In genomic region chr4:46348897-46349296, GRCm38 (mm10) we compare ENCODE assay signal across 31 mouse cellular contexts. TPM values are rescaled to one million over a fixed set of nuclear protein-coding genes. Genes with fewer than 3 reads are reported as not detected.
DNase-seq lines count a peak whose midpoint lies in the region; ATAC-seq and TF ChIP-seq lines count a peak whose summit lies in the region.
"Had no signal": no experiment of that assay in that cellular context is flagged by ENCODE, and none has a peak within 500 bp of the region (broad histone marks: within the 10 kb centered on the region; RNA-seq: fewer than 3 reads in every experiment).

No protein-coding gene starts in this region.

- H3K36me3 ChIP-seq in forebrain, embryonic 10.5 days (replicated peaks) = no peaks in the 10 kb centered on the region
- H3K36me3 ChIP-seq in forebrain, embryonic 15.5 days = no peaks in the 10 kb centered on the region
- H3K36me3 ChIP-seq in hindbrain, embryonic 10.5 days = no peaks in the 10 kb centered on the region
- H3K36me3 ChIP-seq in hindbrain, embryonic 14.5 days (replicated peaks; ENCODE audit: control insufficient read depth, insufficient read depth) = no peaks in the 10 kb centered on the region
- no peaks in the 10 kb centered on the region for H3K36me3 ChIP-seq in neural tube, embryonic 15.5 days
- H3K36me3 ChIP-seq in kidney, adult 2 months (ENCODE audit: control insufficient read depth, insufficient read depth, low read length) = no peaks in the 10 kb centered on the region
- H3K36me3 ChIP-seq: embryonic facial prominence, embryonic 10.5 days; embryonic facial prominence, embryonic 13.5 days; heart, embryonic 12.5 days; heart, embryonic 15.5 days; hindbrain, embryonic 12.5 days had no signal

- peak; percentile 31 for DNase-seq in forebrain, embryonic 10.5 days (ENCODE audit: extremely low spot score, low spot score)
- DNase-seq in hindbrain, embryonic 10.5 days (ENCODE audit: low spot score) = peak; percentile 22
- DNase-seq in hindbrain, embryonic 14.5 days (ENCODE audit: low spot score) = no peak
- peak; percentile 36 for DNase-seq in neural tube, embryonic 10.5 days (ENCODE audit: extremely low spot score, low spot score)
- no peak for DNase-seq in kidney, adult 2 months
- DNase-seq: adrenal gland, adult 2 months; adrenal gland, postnatal 14 days; cerebellum, adult 11 months; cerebellum, adult 2 months; cerebellum, adult 9-11 months; cerebellum, postnatal 25 days; gastrocnemius, postnatal 10 days; gastrocnemius, postnatal 36 days; heart, adult 2 months; heart, postnatal 10 days; heart, postnatal 36 days; kidney, adult 18-20 months had no signal

- TF ChIP-seq CTCF in kidney, adult 2 months (conservative IDR thresholded peaks at IDR 0.05; ENCODE audit: insufficient read depth, insufficient read length, low read depth, low read length) = no peak

- H3K4me2 ChIP-seq in forebrain, embryonic 15.5 days (replicated peaks) = no peak overlapping the region
- H3K4me2 ChIP-seq in hindbrain, embryonic 14.5 days (replicated peaks) = no peak overlapping the region
- H3K4me2 ChIP-seq in neural tube, embryonic 15.5 days = no peak overlapping the region
- H3K4me2 ChIP-seq: embryonic facial prominence, embryonic 13.5 days; heart, embryonic 12.5 days; heart, embryonic 15.5 days; hindbrain, embryonic 12.5 days had no signal

- H3K9ac ChIP-seq in forebrain, embryonic 15.5 days (replicated peaks) = no peak overlapping the region
- no peak overlapping the region for H3K9ac ChIP-seq in hindbrain, embryonic 14.5 days
- no peak overlapping the region for H3K9ac ChIP-seq in neural tube, embryonic 15.5 days (replicated peaks)
- H3K9ac ChIP-seq: embryonic facial prominence, embryonic 13.5 days; heart, embryonic 12.5 days; heart, embryonic 15.5 days; hindbrain, embryonic 12.5 days had no signal

- H3K27ac ChIP-seq in forebrain, embryonic 10.5 days = no peak overlapping the region
- H3K27ac ChIP-seq in forebrain, embryonic 15.5 days (replicated peaks) = no peak overlapping the region
- H3K27ac ChIP-seq in hindbrain, embryonic 10.5 days = no peak overlapping the region
- H3K27ac ChIP-seq in hindbrain, embryonic 14.5 days = no peak overlapping the region
- no peak overlapping the region for H3K27ac ChIP-seq in neural tube, embryonic 15.5 days (replicated peaks)
- no peak overlapping the region for H3K27ac ChIP-seq in kidney, adult 2 months (ENCODE audit: insufficient read depth, low read depth, low read length)
- H3K27ac ChIP-seq: embryonic facial prominence, embryonic 10.5 days; embryonic facial prominence, embryonic 13.5 days; heart, adult 2 months; heart, embryonic 15.5 days; hindbrain, embryonic 12.5 days; hindbrain, postnatal 0 days had no signal

- peaks cover 100% of the 10 kb centered on the region for H3K27me3 ChIP-seq in forebrain, embryonic 10.5 days (ENCODE audit: poor library complexity, severe bottlenecking)
- peaks cover 84% of the 10 kb centered on the region for H3K27me3 ChIP-seq in forebrain, embryonic 15.5 days
- H3K27me3 ChIP-seq in hindbrain, embryonic 10.5 days (ENCODE audit: insufficient read depth, poor library complexity, severe bottlenecking) = peaks cover 99% of the 10 kb centered on the region
- peaks cover 93% of the 10 kb centered on the region for H3K27me3 ChIP-seq in hindbrain, embryonic 14.5 days (ENCODE audit: control insufficient read depth, insufficient read depth, low read length)
- H3K27me3 ChIP-seq in neural tube, embryonic 15.5 days (replicated peaks) = peaks cover 92% of the 10 kb centered on the region
- H3K27me3 ChIP-seq in kidney, adult 2 months (replicated peaks; ENCODE audit: control insufficient read depth, insufficient read depth, low read length) = peaks cover 18% of the 10 kb centered on the region

- 17% methylated on average over 9 of the region's 9 CpGs for WGBS in forebrain, embryonic 10.5 days
- WGBS in forebrain, embryonic 15.5 days = 22% methylated on average over 9 of the region's 9 CpGs
- 19% methylated on average over 9 of the region's 9 CpGs for WGBS in hindbrain, embryonic 10.5 days
- WGBS in hindbrain, embryonic 14.5 days = 24% methylated on average over 9 of the region's 9 CpGs
- 17% methylated on average over 9 of the region's 9 CpGs for WGBS in neural tube, embryonic 15.5 days
- WGBS in kidney, adult 2 months = 38% methylated on average over 9 of the region's 9 CpGs

- ATAC-seq in forebrain, embryonic 15.5 days (replicated peaks) = no peak
- ATAC-seq in hindbrain, embryonic 14.5 days (ENCODE audit: low FRiP score) = no peak
- no peak for ATAC-seq in neural tube, embryonic 15.5 days (ENCODE audit: low FRiP score)
- ATAC-seq: CD4-positive, CD25-positive, alpha-beta regulatory T cell, adult 4 months; forebrain, embryonic 16.5 days; hindbrain, postnatal 0 days; inflammation-experienced regulatory T-cells, adult 6 months; intestine, embryonic 16.5 days had no signal

- no peak overlapping the region for H3K4me3 ChIP-seq in forebrain, embryonic 10.5 days
- no peak overlapping the region for H3K4me3 ChIP-seq in forebrain, embryonic 15.5 days
- H3K4me3 ChIP-seq in hindbrain, embryonic 10.5 days = no peak overlapping the region
- no peak overlapping the region for H3K4me3 ChIP-seq in hindbrain, embryonic 14.5 days (replicated peaks; ENCODE audit: low read length)
- no peak overlapping the region for H3K4me3 ChIP-seq in neural tube, embryonic 15.5 days (replicated peaks)
- H3K4me3 ChIP-seq in kidney, adult 2 months (ENCODE audit: insufficient read depth, low read depth, low read length) = no peak overlapping the region
- H3K4me3 ChIP-seq: embryonic facial prominence, embryonic 13.5 days; erythroblast, embryonic 14.5 days; heart, adult 2 months; heart, embryonic 12.5 days; heart, embryonic 15.5 days; hindbrain, embryonic 12.5 days had no signal

- no peak for TF ChIP-seq POLR2A in kidney, adult 2 months (IDR thresholded peaks at IDR 0.05; ENCODE audit: low read depth, low read length)

- no peaks in the 10 kb centered on the region for H3K9me3 ChIP-seq in forebrain, embryonic 10.5 days
- H3K9me3 ChIP-seq in forebrain, embryonic 15.5 days = no peaks in the 10 kb centered on the region
- H3K9me3 ChIP-seq in hindbrain, embryonic 10.5 days = no peaks in the 10 kb centered on the region
- H3K9me3 ChIP-seq in hindbrain, embryonic 14.5 days (ENCODE audit: control insufficient read depth, low read length) = no peaks in the 10 kb centered on the region
- no peaks in the 10 kb centered on the region for H3K9me3 ChIP-seq in neural tube, embryonic 15.5 days (replicated peaks)
- H3K9me3 ChIP-seq: embryonic facial prominence, embryonic 10.5 days; embryonic facial prominence, embryonic 13.5 days; heart, embryonic 12.5 days; heart, embryonic 15.5 days; hindbrain, embryonic 12.5 days had no signal

- peaks cover 37% of the 10 kb centered on the region for H3K4me1 ChIP-seq in forebrain, embryonic 10.5 days
- H3K4me1 ChIP-seq in forebrain, embryonic 15.5 days = peaks cover 13% of the 10 kb centered on the region
- peaks cover 27% of the 10 kb centered on the region for H3K4me1 ChIP-seq in hindbrain, embryonic 10.5 days (replicated peaks)
- H3K4me1 ChIP-seq in hindbrain, embryonic 14.5 days (replicated peaks; ENCODE audit: control insufficient read depth, insufficient read depth, low read length) = no peaks in the 10 kb centered on the region; the same call in 1 of the 2 replicates
- peaks cover 14% of the 10 kb centered on the region for H3K4me1 ChIP-seq in neural tube, embryonic 15.5 days
- H3K4me1 ChIP-seq in kidney, adult 2 months (ENCODE audit: control insufficient read depth, insufficient read depth, low read length) = no peaks in the 10 kb centered on the region

RNA-seq across cellular contexts. Expression of gene Foxe1, which starts 5.5 kb away (rescaled TPM):
- polyA plus RNA-seq in forebrain, embryonic 10.5 days (2016; fragmentation: Nextera tagmentation; extraction: Ambion mirVana) = 0.05 TPM in 1 of 2 replicates, not detected in the other
- polyA plus RNA-seq in forebrain, embryonic 15.5 days (2015; fragmentation: Nextera tagmentation; extraction: Ambion mirVana) = not detected in 2 replicates
- polyA plus RNA-seq in hindbrain, embryonic 10.5 days (2016; fragmentation: Nextera tagmentation; extraction: Ambion mirVana) = 0.27 and 0.60 TPM in 2 replicates
- not detected in 2 replicates for polyA plus RNA-seq in hindbrain, embryonic 14.5 days (2014; fragmentation: Nextera tagmentation; extraction: Ambion mirVana)
- polyA plus RNA-seq in neural tube, embryonic 15.5 days (2015; fragmentation: Nextera tagmentation; extraction: Ambion mirVana) = not detected in 2 replicates
- not detected in 2 replicates for polyA plus RNA-seq in kidney, adult 2 months (2012; rRNA removed)
- polyA plus RNA-seq: C2C12; CD4-positive, CD25-positive, alpha-beta regulatory T cell, adult 4 months; cerebellum, adult 2 months; erythroblast, embryonic 14.5 days; forebrain, embryonic 16.5 days; heart, adult 2 months; heart, embryonic 12.5 days; heart, embryonic 15.5 days; hindbrain, postnatal 0 days; inflammation-experienced regulatory T-cells, adult 6 months; intestine, embryonic 16.5 days had no signal

RNA-seq across cellular contexts. Expression of gene Trmo, which starts 40.3 kb away (rescaled TPM):
- 10.4 and 13.8 TPM in 2 replicates for polyA plus RNA-seq in forebrain, embryonic 10.5 days (2016; fragmentation: Nextera tagmentation; extraction: Ambion mirVana)
- polyA plus RNA-seq in forebrain, embryonic 15.5 days (2015; fragmentation: Nextera tagmentation; extraction: Ambion mirVana) = 11.5 and 12.7 TPM in 2 replicates
- 10.4 and 11.9 TPM in 2 replicates for polyA plus RNA-seq in hindbrain, embryonic 10.5 days (2016; fragmentation: Nextera tagmentation; extraction: Ambion mirVana)
- 8.6 and 9.7 TPM in 2 replicates for polyA plus RNA-seq in hindbrain, embryonic 14.5 days (2014; fragmentation: Nextera tagmentation; extraction: Ambion mirVana)
- 8.4 and 10.7 TPM in 2 replicates for polyA plus RNA-seq in neural tube, embryonic 15.5 days (2015; fragmentation: Nextera tagmentation; extraction: Ambion mirVana)
- 6.1 and 7.0 TPM in 2 replicates for polyA plus RNA-seq in kidney, adult 2 months (2012; rRNA removed)

Comparison
In these comparisons a context has a peak if more than half of its experiments do, and no peak if none do; other contexts are left out.
1. DNase-seq: peak in forebrain, embryonic 10.5 days (single experiment), hindbrain, embryonic 10.5 days (single experiment) and neural tube, embryonic 10.5 days (single experiment); none in hindbrain, embryonic 14.5 days (single experiment) and kidney, adult 2 months (single experiment).